Mouse (Mus musculus): ENCODE results near the gene Lhx5. TPM values are rescaled to one million over a fixed set of nuclear protein-coding genes. Genes with fewer than 3 reads are reported as not detected.

Gene Lhx5
- polyA plus RNA-seq, 1 experiment: 0.38 TPM

GRCm38 (mm10) chr5:120447305-120447704 is 15.8 kb downstream of the Lhx5 start:
- Histone ChIP-seq H3K36me3 (ENCODE audit: control insufficient read depth, insufficient read depth, low read length) (no peaks in the 10 kb centered on the region), H3K27ac (ENCODE audit: insufficient read depth, low read depth, low read length) (no peak overlapping the region), H3K4me1 (ENCODE audit: control insufficient read depth, insufficient read depth, insufficient read length, low read length) (no peaks in the 10 kb centered on the region), H3K4me3 (ENCODE audit: low read depth, low read length) (no peak overlapping the region), H3K27me3 (ENCODE audit: control insufficient read depth, insufficient read depth, low read length) (0 out of 2 replicates have a peak, but pooled peaks cover 2% of the 10 kb centered on the region)
- WGBS: 20% methylated on average over 13 of the region's 13 CpGs
- TF ChIP-seq CTCF (IDR thresholded peaks at IDR 0.05; ENCODE audit: extremely low read depth, insufficient read length, insufficient replicate concordance, low read depth, low read length) (no peak), POLR2A (IDR thresholded peaks at IDR 0.05; ENCODE audit: low read depth, low read length) (no peak)

- Histone ChIP-seq H3K4me1 (ENCODE audit: control insufficient read depth, insufficient read depth, insufficient read length, low read length) (no peaks in the 10 kb centered on the region), H3K36me3 (ENCODE audit: control insufficient read depth, insufficient read depth, low read length) (no peaks in the 10 kb centered on the region), H3K27me3 (ENCODE audit: control insufficient read depth, insufficient read depth, low read length) (peaks cover 3% of the 10 kb centered on the region; the same call in 1 of the 2 replicates), H3K27ac (ENCODE audit: insufficient read depth, low read depth, low read length) (no peak overlapping the region), H3K4me3 (ENCODE audit: low read depth, low read length) (no peak overlapping the region)
- TF ChIP-seq POLR2A (IDR thresholded peaks at IDR 0.05; ENCODE audit: low read depth, low read length) (no peak), CTCF (IDR thresholded peaks at IDR 0.05; ENCODE audit: extremely low read depth, insufficient read length, insufficient replicate concordance, low read depth, low read length) (no peak)
- 24% methylated on average over 14 of the region's 14 CpGs for WGBS
These were observed 23.3 kb downstream of the Lhx5 start for GRCm38 (mm10) chr5:120454756-120455337.

- no peak overlapping the region for H3K27ac ChIP-seq (ENCODE audit: insufficient read depth, low read depth, low read length)
- TF ChIP-seq POLR2A (IDR thresholded peaks at IDR 0.05; ENCODE audit: low read depth, low read length) (no peak), CTCF (IDR thresholded peaks at IDR 0.05; ENCODE audit: extremely low read depth, insufficient read length, insufficient replicate concordance, low read depth, low read length) (no peak)
- no peaks in the 10 kb centered on the region for H3K4me1 ChIP-seq (ENCODE audit: control insufficient read depth, insufficient read depth, insufficient read length, low read length)
These were observed 24.8 kb downstream of the Lhx5 start for GRCm38 (mm10) chr5:120456253-120456652.

GRCm38 (mm10) chr5:120456841-120457554 is 25.5 kb downstream of the Lhx5 start:
- H3K36me3 ChIP-seq (ENCODE audit: control insufficient read depth, insufficient read depth, low read length): no peaks in the 10 kb centered on the region
- 71% methylated on average over 7 of the region's 7 CpGs for WGBS

More at GRCm38 (mm10) chr5:120456253-120456652, 24.8 kb downstream of the Lhx5 start:
- Histone ChIP-seq H3K4me3 (ENCODE audit: low read depth, low read length) (no peak overlapping the region), H3K27me3 (ENCODE audit: control insufficient read depth, insufficient read depth, low read length) (peaks cover 3% of the 10 kb centered on the region; the same call in 1 of the 2 replicates), H3K36me3 (ENCODE audit: control insufficient read depth, insufficient read depth, low read length) (no peaks in the 10 kb centered on the region)
- 8% methylated on average over 1 of the region's 1 CpGs for WGBS

GRCm38 (mm10) chr5:120457628-120458027 is 26.1 kb downstream of the Lhx5 start:
- TF ChIP-seq CTCF (IDR thresholded peaks at IDR 0.05; ENCODE audit: extremely low read depth, insufficient read length, insufficient replicate concordance, low read depth, low read length): peak; percentile 68; the same call in 1 of the 2 replicates
- TF ChIP-seq POLR2A (IDR thresholded peaks at IDR 0.05; ENCODE audit: low read depth, low read length): no peak
- 13% methylated on average over 9 of the region's 9 CpGs for WGBS
- Histone ChIP-seq H3K4me1 (ENCODE audit: control insufficient read depth, insufficient read depth, insufficient read length, low read length) (no peaks in the 10 kb centered on the region), H3K4me3 (ENCODE audit: low read depth, low read length) (no peak overlapping the region), H3K27ac (ENCODE audit: insufficient read depth, low read depth, low read length) (no peak overlapping the region), H3K36me3 (ENCODE audit: control insufficient read depth, insufficient read depth, low read length) (no peaks in the 10 kb centered on the region), H3K27me3 (ENCODE audit: control insufficient read depth, insufficient read depth, low read length) (peaks cover 3% of the 10 kb centered on the region; the same call in 1 of the 2 replicates)

More at GRCm38 (mm10) chr5:120456841-120457554, 25.5 kb downstream of the Lhx5 start:
- Histone ChIP-seq H3K4me1 (ENCODE audit: control insufficient read depth, insufficient read depth, insufficient read length, low read length) (no peaks in the 10 kb centered on the region), H3K27me3 (ENCODE audit: control insufficient read depth, insufficient read depth, low read length) (peaks cover 3% of the 10 kb centered on the region; the same call in 1 of the 2 replicates), H3K4me3 (ENCODE audit: low read depth, low read length) (no peak overlapping the region), H3K27ac (ENCODE audit: insufficient read depth, low read depth, low read length) (no peak overlapping the region)
- TF ChIP-seq POLR2A (IDR thresholded peaks at IDR 0.05; ENCODE audit: low read depth, low read length) (no peak), CTCF (IDR thresholded peaks at IDR 0.05; ENCODE audit: extremely low read depth, insufficient read length, insufficient replicate concordance, low read depth, low read length) (no peak)

GRCm38 (mm10) chr5:120459133-120459532 is 27.6 kb downstream of the Lhx5 start:
- WGBS: 81% methylated on average over 10 of the region's 10 CpGs
- Histone ChIP-seq H3K4me1 (ENCODE audit: control insufficient read depth, insufficient read depth, insufficient read length, low read length) (no peaks in the 10 kb centered on the region), H3K27ac (ENCODE audit: insufficient read depth, low read depth, low read length) (no peak overlapping the region), H3K4me3 (ENCODE audit: low read depth, low read length) (no peak overlapping the region), H3K27me3 (ENCODE audit: control insufficient read depth, insufficient read depth, low read length) (peaks cover 3% of the 10 kb centered on the region; the same call in 1 of the 2 replicates), H3K36me3 (ENCODE audit: control insufficient read depth, insufficient read depth, low read length) (no peaks in the 10 kb centered on the region)
- no peak for TF ChIP-seq CTCF (IDR thresholded peaks at IDR 0.05; ENCODE audit: extremely low read depth, insufficient read length, insufficient replicate concordance, low read depth, low read length)

- 76% methylated on average over 15 of the region's 15 CpGs for WGBS
- no peak for TF ChIP-seq CTCF (IDR thresholded peaks at IDR 0.05; ENCODE audit: extremely low read depth, insufficient read length, insufficient replicate concordance, low read depth, low read length)
- TF ChIP-seq POLR2A (IDR thresholded peaks at IDR 0.05; ENCODE audit: low read depth, low read length): no peak
- H3K27me3 ChIP-seq (ENCODE audit: control insufficient read depth, insufficient read depth, low read length): no peaks in the 10 kb centered on the region
- no peak overlapping the region for H3K4me3 ChIP-seq (ENCODE audit: low read depth, low read length)
- no peak overlapping the region for H3K27ac ChIP-seq (ENCODE audit: insufficient read depth, low read depth, low read length)
- H3K36me3 ChIP-seq (ENCODE audit: control insufficient read depth, insufficient read depth, low read length): no peaks in the 10 kb centered on the region
- H3K4me1 ChIP-seq (ENCODE audit: control insufficient read depth, insufficient read depth, insufficient read length, low read length): peaks cover 4% of the 10 kb centered on the region
These were observed 30.4 kb downstream of the Lhx5 start for GRCm38 (mm10) chr5:120461902-120462301.
